Mouse (Mus musculus) neutrophil, adult 5-6 weeks (primary cell): Measurements from ENCODE around the gene Upk1b. TPM values are rescaled to one million over a fixed set of nuclear protein-coding genes. Genes with fewer than 3 reads are reported as not detected.
A peak's percentile ranks its signal among the peaks of the same experiment; 100 is the strongest.

Source experiments
- ATAC-seq: fragments of 151-379, 151-347 bp; 2 replicates; pipeline ENCODE4 v1.8.0; 2017; ENCODE audit warnings: mild to moderate bottlenecking, moderate TSS enrichment; ENCODE audit not compliant: insufficient number of reproducible peaks, poor library complexity, low FRiP score, severe bottlenecking; ENCODE audit errors: extremely low read depth
- total RNA-seq: library from RNA; stranded (forward); fragments of 200-1000 nt; gene quantifications from 2 replicates; pipeline ENCODE4 v1.2.3, GENCODE M21; 2017

Upk1b gene
- total RNA-seq, 1 experiment from 2014 or later: 4.8 TPM

GRCm38 (mm10) chr16:38766671-38767070, 33.5 kb downstream of the Upk1b start:
- ATAC-seq: no peak

- no peak for ATAC-seq
Observed at GRCm38 (mm10) chr16:38763508-38763907, 36.6 kb downstream of the Upk1b start.

GRCm38 (mm10) chr16:38762401-38762800, 37.7 kb downstream of the Upk1b start:
- ATAC-seq: no peak

- ATAC-seq: no peak
Observed at GRCm38 (mm10) chr16:38761972-38762371, 38.2 kb downstream of the Upk1b start.

- no peak for ATAC-seq
Observed at GRCm38 (mm10) chr16:38760834-38761375, 39.2 kb downstream of the Upk1b start.

GRCm38 (mm10) chr16:38760239-38760638, 39.9 kb downstream of the Upk1b start:
- no peak for ATAC-seq

- 0 out of 2 replicates have a peak, but pooled peaks have one; percentile 13 for ATAC-seq
Observed at GRCm38 (mm10) chr16:38758104-38758861, 41.8 kb downstream of the Upk1b start.

- ATAC-seq: no peak
Observed at GRCm38 (mm10) chr16:38757626-38758025, 42.5 kb downstream of the Upk1b start.

- no peak for ATAC-seq
Observed at GRCm38 (mm10) chr16:38756572-38756971, 43.6 kb downstream of the Upk1b start.

GRCm38 (mm10) chr16:38756177-38756503, 44.0 kb downstream of the Upk1b start:
- ATAC-seq: no peak

- ATAC-seq: no peak
Observed at GRCm38 (mm10) chr16:38755452-38756176, 44.5 kb downstream of the Upk1b start.

- ATAC-seq: no peak
Observed at GRCm38 (mm10) chr16:38753631-38754030, 46.5 kb downstream of the Upk1b start.

- no peak for ATAC-seq
Observed at GRCm38 (mm10) chr16:38750803-38751202, 49.3 kb downstream of the Upk1b start.

- ATAC-seq: no peak
Observed at GRCm38 (mm10) chr16:38743941-38744673, 56.0 kb downstream of the Upk1b start.

GRCm38 (mm10) chr16:38742659-38743131, 57.4 kb downstream of the Upk1b start:
- ATAC-seq: peak; percentile 33; the same call in 1 of the 2 replicates

GRCm38 (mm10) chr16:38742113-38742658, 57.9 kb downstream of the Upk1b start, which contains the start of gene B4galt4:
TSS of gene B4galt4 (plus strand) at chr16:38742264.
- ATAC-seq: 0 out of 2 replicates have a peak, but pooled peaks have one; percentile 23

- ATAC-seq: no peak
Observed at GRCm38 (mm10) chr16:38741204-38741903, 58.8 kb downstream of the Upk1b start.

- peak; percentile 39; the same call in 1 of the 2 replicates for ATAC-seq
Observed at GRCm38 (mm10) chr16:38730921-38731320, 69.2 kb downstream of the Upk1b start.
